Mouse (Mus musculus): ENCODE data around the gene Tstd2.
A peak's percentile ranks its signal among the peaks of the same experiment; 100 is the strongest.

Tstd2 gene

GRCm38 (mm10) chr4:46080261-46080660 is 58.2 kb downstream of the Tstd2 start:
- no peak for DNase-seq

- DNase-seq: no peak
Observed at GRCm38 (mm10) chr4:46076892-46077291, 61.6 kb downstream of the Tstd2 start.

GRCm38 (mm10) chr4:46075664-46076063 is 62.8 kb downstream of the Tstd2 start:
- DNase-seq: no peak

- peak; percentile 69 for DNase-seq
Observed at GRCm38 (mm10) chr4:46073736-46074135, 64.8 kb downstream of the Tstd2 start.

GRCm38 (mm10) chr4:46072631-46073030 is 65.9 kb downstream of the Tstd2 start:
- no peak for DNase-seq

GRCm38 (mm10) chr4:46069851-46070482 is 68.5 kb downstream of the Tstd2 start:
- DNase-seq: no peak

GRCm38 (mm10) chr4:46068573-46068972 is 69.9 kb downstream of the Tstd2 start:
- no peak for DNase-seq

- DNase-seq: no peak
Observed at GRCm38 (mm10) chr4:46068060-46068459, 70.4 kb downstream of the Tstd2 start.

GRCm38 (mm10) chr4:46065695-46066340 is 72.7 kb downstream of the Tstd2 start:
- no peak for DNase-seq

- DNase-seq: no peak
Observed at GRCm38 (mm10) chr4:46064961-46065360, 73.5 kb downstream of the Tstd2 start.

Measured in right cerebral cortex, postnatal 14 days (tissue).